Mouse (Mus musculus) liver, adult 2 months (tissue): ENCODE measurements around the gene Fgfr2.

Experiments used
- CTCF ChIP-seq: fragments of 200-500 bp; IDR thresholded peaks from 2 replicates; pipeline ENCODE4 v1.5.1; 2011; ENCODE audit warnings: low read depth, low read length, control low read depth
- POLR2A ChIP-seq: fragments of 200-500 bp; IDR thresholded peaks from 2 replicates; pipeline ENCODE4 v1.6.1; 2011; ENCODE audit warnings: low read length, control low read depth; ENCODE audit not compliant: insufficient read depth; ENCODE audit errors: extremely low read depth

GRCm38 (mm10) chr7:132476491-132476890, 646.7 kb downstream of the Fgfr2 start:
- no peak for TF ChIP-seq CTCF
- TF ChIP-seq POLR2A = no peak
